Mouse (Mus musculus): ENCODE data around the gene Spata2l.

- TF ChIP-seq POLR2A (IDR thresholded peaks at IDR 0.05; ENCODE audit: insufficient read length, low read depth) (no peak), POLR2AphosphoS2 (IDR thresholded peaks at IDR 0.05; ENCODE audit: insufficient read length, low read depth) (no peak), MAX (IDR thresholded peaks at IDR 0.05; ENCODE audit: low read depth) (no peak), E2F4 (IDR thresholded peaks at IDR 0.05; ENCODE audit: insufficient read depth) (no peak), REST (IDR thresholded peaks at IDR 0.05; ENCODE audit: insufficient read depth, insufficient read length) (no peak), TCF3 (IDR thresholded peaks at IDR 0.05; ENCODE audit: insufficient read length, low read depth) (no peak)
These were observed 38.4 kb upstream of the Spata2l start for GRCm38 (mm10) chr8:123274447-123274846.
